Mouse (Mus musculus) hindbrain, embryonic 15.5 days (tissue): ENCODE data around the gene Skint10. TPM values are rescaled to one million over a fixed set of nuclear protein-coding genes. Genes with fewer than 3 reads are reported as not detected.

ENCODE experiments used
- ATAC-seq: fragments of 200-750 bp; cut with Nextera tagmentation; 2 replicates; pipeline ENCODE4 v1.8.0; 2017; ENCODE audit warnings: low read depth, moderate number of reproducible peaks, moderate TSS enrichment; ENCODE audit not compliant: low FRiP score
- H3K27ac ChIP-seq: fragments of 300-500 bp; sonication (generic); replicated peaks from 2 replicates; pipeline ENCODE4 v1.5.1; 2015; ENCODE audit warnings: mild to moderate bottlenecking, inconsistent platforms
- H3K27me3 ChIP-seq: fragments of 300-500 bp; sonication (generic); 2 replicates; pipeline ENCODE4 v1.6.1; 2015; ENCODE audit warnings: control low read depth, inconsistent platforms
- H3K36me3 ChIP-seq: fragments of 300-500 bp; sonication (generic); 2 replicates; pipeline ENCODE4 v1.6.1; 2015; ENCODE audit warnings: control low read depth, inconsistent platforms
- H3K4me1 ChIP-seq: fragments of 300-500 bp; sonication (generic); replicated peaks from 2 replicates; pipeline ENCODE4 v1.6.1; 2015; ENCODE audit warnings: control low read depth, inconsistent platforms
- H3K4me2 ChIP-seq: fragments of 300-500 bp; sonication (generic); 2 replicates; pipeline ENCODE4 v1.6.1; 2015; ENCODE audit warnings: moderate library complexity, mild to moderate bottlenecking, inconsistent platforms
- H3K4me3 ChIP-seq: fragments of 300-500 bp; sonication (generic); 2 replicates; pipeline ENCODE4 v1.5.1; 2015; ENCODE audit warnings: mild to moderate bottlenecking, inconsistent platforms
- H3K9ac ChIP-seq: fragments of 300-500 bp; sonication (generic); 2 replicates; pipeline ENCODE4 v1.6.1; 2015; ENCODE audit warnings: inconsistent platforms
- H3K9me3 ChIP-seq: fragments of 300-500 bp; sonication (generic); 2 replicates; pipeline ENCODE4 v1.6.1; 2016; ENCODE audit warnings: control low read depth, inconsistent platforms
- WGBS: fragments of 180-500 bp; shearing (Covaris S2); methylation state at CpG from one replicate; pipeline ENCODE4 v1.1.7; 2015; 5-methylcytosine and 5-hydroxymethylcytosine counted together
- polyA plus RNA-seq: library from polyadenylated mRNA; unstranded; fragments of >200 nt; fragmentation: Nextera tagmentation; extraction: Ambion mirVana; gene quantifications from 2 replicates; pipeline ENCODE4 v1.2.1, GENCODE M21; 2015

Gene Skint10
- not detected in 2 replicates for polyA plus RNA-seq

DNA sequence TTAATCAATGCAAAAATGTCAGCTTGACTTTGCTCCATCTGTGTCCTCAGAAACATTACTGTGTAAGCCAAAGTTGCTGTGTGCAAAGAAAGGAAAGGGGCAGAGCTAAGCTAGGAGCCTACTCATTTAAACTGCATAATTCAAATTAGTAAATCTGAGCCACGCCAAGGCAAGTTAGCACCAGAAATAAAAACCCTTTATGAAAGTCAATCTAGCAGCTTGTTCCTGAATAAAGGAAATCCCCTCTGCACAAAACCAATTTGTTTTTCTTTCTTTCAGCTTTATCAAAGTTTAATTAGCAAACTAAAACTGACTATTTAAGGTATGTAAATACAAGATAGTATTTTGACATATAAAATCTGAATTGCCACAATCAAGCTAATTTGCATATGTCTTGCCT, at the start of gene Skint10:
Gene Skint10 (minus strand): TSS at position 101 of the 400 bp plus-strand sequence.
- H3K4me1 ChIP-seq, result no peaks in the 10 kb centered on the region
- no peak for ATAC-seq
- WGBS, result 76% methylated on average over 1 of the region's 1 CpGs
- peaks cover 7% of the 10 kb centered on the region; the same call in 1 of the 2 replicates for H3K9me3 ChIP-seq
- H3K27me3 ChIP-seq, result no peaks in the 10 kb centered on the region
- no peak within 1 kb of the TSS for H3K27ac ChIP-seq
- H3K4me3 ChIP-seq, result no peak within 1 kb of the TSS
- H3K9ac ChIP-seq, result no peak within 1 kb of the TSS
- no peaks in the 10 kb centered on the region for H3K36me3 ChIP-seq
- no peak within 1 kb of the TSS for H3K4me2 ChIP-seq

DNA sequence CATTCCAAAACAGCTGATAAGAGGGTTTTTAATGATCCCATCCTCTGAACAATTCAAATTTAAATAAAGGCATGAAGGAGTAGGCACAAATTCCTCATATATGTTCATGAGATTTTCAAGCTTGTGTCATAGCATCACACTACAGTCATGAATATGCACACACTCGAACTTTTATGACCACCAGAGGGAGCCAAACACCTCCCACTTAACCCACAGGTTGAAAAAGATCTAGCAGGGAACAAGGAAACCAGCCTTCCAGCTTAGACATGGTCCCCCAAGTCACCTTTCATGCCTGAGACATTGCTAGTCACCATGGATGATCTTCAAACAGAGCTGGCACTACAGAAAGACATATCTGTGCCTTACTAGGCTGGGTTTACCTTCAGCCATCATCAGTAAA, 16.0 kb upstream of the Skint10 start:
- H3K36me3 ChIP-seq, result no peaks in the 10 kb centered on the region
- WGBS, result 3% methylated on average over 1 of the region's 1 CpGs
- no peak overlapping the region for H3K4me2 ChIP-seq
- ATAC-seq, result no peak
- H3K4me3 ChIP-seq, result no peak overlapping the region
- no peaks in the 10 kb centered on the region for H3K27me3 ChIP-seq
- H3K9me3 ChIP-seq, result peaks cover 14% of the 10 kb centered on the region
- no peak overlapping the region for H3K27ac ChIP-seq
- H3K9ac ChIP-seq, result no peak overlapping the region
- no peaks in the 10 kb centered on the region for H3K4me1 ChIP-seq

Other genes starting within 250 kb of the Skint10 start
- not detected in 2 replicates for gene Skint2, start 217.7 kb downstream of the Skint10 start, polyA plus RNA-seq